Comparison of ENCODE assay signal across 15 mouse cellular contexts in the genomic region with DNA sequence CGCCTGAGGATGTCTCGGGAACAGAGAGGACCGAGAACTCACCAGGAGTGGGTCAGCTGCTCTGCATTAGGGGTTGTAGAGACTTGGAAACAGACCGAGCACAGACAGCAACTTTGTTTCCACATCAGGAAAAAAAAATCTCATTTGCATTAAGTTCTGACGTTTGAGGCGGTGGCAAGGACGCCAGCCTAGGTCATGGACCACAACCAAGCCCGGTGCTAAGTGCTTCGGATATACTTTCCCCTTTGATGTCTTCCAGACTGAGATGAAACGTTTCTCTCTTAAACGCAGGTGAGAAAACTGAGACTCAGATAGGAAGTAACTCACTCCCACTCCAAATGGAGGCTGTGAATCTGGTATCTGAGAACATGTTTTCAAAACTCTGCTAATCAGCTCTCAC.
DNase-seq lines count a peak whose midpoint lies in the region; ATAC-seq and TF ChIP-seq lines count a peak whose summit lies in the region.
"Had no signal": no experiment of that assay in that cellular context is flagged by ENCODE, and none has a peak within 500 bp of the region (broad histone marks: within the 10 kb centered on the region; RNA-seq: fewer than 3 reads in every experiment).

No protein-coding gene starts in this region.

- TF ChIP-seq POLR2A in kidney, adult 2 months (IDR thresholded peaks at IDR 0.05; ENCODE audit: low read depth, low read length): no peak

- H3K4me2 ChIP-seq in forebrain, embryonic 13.5 days: no peak overlapping the region
- H3K4me2 ChIP-seq in intestine, embryonic 15.5 days (replicated peaks): no peak overlapping the region
- H3K4me2 ChIP-seq: hindbrain, embryonic 14.5 days; midbrain, embryonic 15.5 days had no signal

- H3K36me3 ChIP-seq in forebrain, embryonic 10.5 days (replicated peaks): no peaks in the 10 kb centered on the region
- no peaks in the 10 kb centered on the region for H3K36me3 ChIP-seq in forebrain, embryonic 13.5 days (ENCODE audit: poor library complexity, severe bottlenecking)
- H3K36me3 ChIP-seq in kidney, adult 2 months (ENCODE audit: control insufficient read depth, insufficient read depth, low read length): no peaks in the 10 kb centered on the region
- no peaks in the 10 kb centered on the region for H3K36me3 ChIP-seq in intestine, embryonic 15.5 days
- H3K36me3 ChIP-seq: midbrain, embryonic 15.5 days had no signal

- no peak overlapping the region for H3K9ac ChIP-seq in forebrain, embryonic 13.5 days
- H3K9ac ChIP-seq in intestine, embryonic 15.5 days: no peak overlapping the region
- H3K9ac ChIP-seq: hindbrain, embryonic 14.5 days; liver, embryonic 14.5 days; midbrain, embryonic 15.5 days had no signal

- peaks cover 27% of the 10 kb centered on the region for H3K4me1 ChIP-seq in forebrain, embryonic 10.5 days
- peaks cover 6% of the 10 kb centered on the region; the same call in 1 of the 2 replicates for H3K4me1 ChIP-seq in forebrain, embryonic 13.5 days
- no peaks in the 10 kb centered on the region for H3K4me1 ChIP-seq in kidney, adult 2 months (ENCODE audit: control insufficient read depth, insufficient read depth, low read length)
- H3K4me1 ChIP-seq in intestine, embryonic 15.5 days (replicated peaks): peaks cover 3% of the 10 kb centered on the region; the same call in 1 of the 2 replicates
- H3K4me1 ChIP-seq: midbrain, embryonic 15.5 days had no signal

- no peaks in the 10 kb centered on the region for H3K27me3 ChIP-seq in forebrain, embryonic 10.5 days (ENCODE audit: poor library complexity, severe bottlenecking)
- 0 out of 2 replicates have a peak, but pooled peaks cover 2% of the 10 kb centered on the region for H3K27me3 ChIP-seq in forebrain, embryonic 13.5 days
- no peaks in the 10 kb centered on the region for H3K27me3 ChIP-seq in kidney, adult 2 months (replicated peaks; ENCODE audit: control insufficient read depth, insufficient read depth, low read length)
- H3K27me3 ChIP-seq in intestine, embryonic 15.5 days (replicated peaks): no peaks in the 10 kb centered on the region
- H3K27me3 ChIP-seq: midbrain, embryonic 15.5 days had no signal

- 41% methylated on average over 11 of the region's 11 CpGs for WGBS in forebrain, embryonic 10.5 days
- WGBS in forebrain, embryonic 13.5 days: 53% methylated on average over 11 of the region's 11 CpGs
- WGBS in kidney, adult 2 months: 35% methylated on average over 11 of the region's 11 CpGs
- WGBS in intestine, embryonic 15.5 days: 31% methylated on average over 11 of the region's 11 CpGs

- 0 out of 2 replicates have a peak overlapping the region, but pooled peaks have one; percentile 16 for H3K27ac ChIP-seq in forebrain, embryonic 10.5 days
- H3K27ac ChIP-seq in forebrain, embryonic 13.5 days: no peak overlapping the region
- H3K27ac ChIP-seq in kidney, adult 2 months (ENCODE audit: insufficient read depth, low read depth, low read length): 0 out of 2 replicates have a peak overlapping the region, but pooled peaks have one; percentile 48
- H3K27ac ChIP-seq in intestine, embryonic 15.5 days: no peak overlapping the region
- H3K27ac ChIP-seq: hindbrain, embryonic 14.5 days; liver, embryonic 14.5 days; midbrain, embryonic 15.5 days had no signal

- no peak overlapping the region for H3K4me3 ChIP-seq in forebrain, embryonic 10.5 days
- no peak overlapping the region for H3K4me3 ChIP-seq in forebrain, embryonic 13.5 days
- H3K4me3 ChIP-seq in kidney, adult 2 months (ENCODE audit: insufficient read depth, low read depth, low read length): no peak overlapping the region
- no peak overlapping the region for H3K4me3 ChIP-seq in intestine, embryonic 15.5 days (replicated peaks)
- H3K4me3 ChIP-seq: midbrain, embryonic 15.5 days had no signal

- H3K9me3 ChIP-seq in forebrain, embryonic 10.5 days: no peaks in the 10 kb centered on the region
- no peaks in the 10 kb centered on the region for H3K9me3 ChIP-seq in forebrain, embryonic 13.5 days (replicated peaks)
- no peaks in the 10 kb centered on the region for H3K9me3 ChIP-seq in intestine, embryonic 15.5 days
- H3K9me3 ChIP-seq: midbrain, embryonic 15.5 days had no signal

- no peak for TF ChIP-seq CTCF in kidney, adult 2 months (conservative IDR thresholded peaks at IDR 0.05; ENCODE audit: insufficient read depth, insufficient read length, low read depth, low read length)

- no peak for DNase-seq in forebrain, embryonic 10.5 days (ENCODE audit: extremely low spot score, low spot score)
- no peak for DNase-seq in kidney, adult 2 months
- DNase-seq in kidney, adult 11 months: no peak
- DNase-seq in induced T-regulatory cell, adult 2 months (ENCODE audit: low read depth): peak; percentile 63
- DNase-seq in thymus, postnatal 36 days: peak; percentile 10 to 47
- DNase-seq in adrenal gland, postnatal 4 days (ENCODE audit: low spot score in 2 of 2): no peak
- DNase-seq: cerebellum, adult 9-10 months; gastrocnemius, postnatal 10 days; left cerebral cortex, postnatal 4 days had no signal

- ATAC-seq in forebrain, embryonic 13.5 days: no peak
- ATAC-seq in intestine, embryonic 15.5 days: no peak
- ATAC-seq: forebrain, embryonic 14.5 days; midbrain, embryonic 15.5 days had no signal

Comparison
In these comparisons a context has a peak if more than half of its experiments do, and no peak if none do; other contexts are left out.
1. H3K27ac ChIP-seq: peak in forebrain, embryonic 10.5 days (single experiment) and kidney, adult 2 months (single experiment); none in forebrain, embryonic 13.5 days (single experiment) and intestine, embryonic 15.5 days (single experiment).
2. DNase-seq: peak in induced T-regulatory cell, adult 2 months (single experiment) and thymus, postnatal 36 days (2 of 2); none in forebrain, embryonic 10.5 days (single experiment), kidney, adult 2 months (single experiment), kidney, adult 11 months (single experiment) and adrenal gland, postnatal 4 days (0 of 2).